Mouse (Mus musculus): ENCODE measurements around the gene Fancf. TPM values are rescaled to one million over a fixed set of nuclear protein-coding genes. Genes with fewer than 3 reads are reported as not detected.

Gene Fancf
- total RNA-seq, 2 experiments from 2014 or later, result 4.1 to 4.2 TPM

GRCm38 (mm10) chr7:51851890-51852507 lies 10.1 kb downstream of the Fancf start:
- DNase-seq (ENCODE audit: low spot score in 2 of 2), result no peak

DNA sequence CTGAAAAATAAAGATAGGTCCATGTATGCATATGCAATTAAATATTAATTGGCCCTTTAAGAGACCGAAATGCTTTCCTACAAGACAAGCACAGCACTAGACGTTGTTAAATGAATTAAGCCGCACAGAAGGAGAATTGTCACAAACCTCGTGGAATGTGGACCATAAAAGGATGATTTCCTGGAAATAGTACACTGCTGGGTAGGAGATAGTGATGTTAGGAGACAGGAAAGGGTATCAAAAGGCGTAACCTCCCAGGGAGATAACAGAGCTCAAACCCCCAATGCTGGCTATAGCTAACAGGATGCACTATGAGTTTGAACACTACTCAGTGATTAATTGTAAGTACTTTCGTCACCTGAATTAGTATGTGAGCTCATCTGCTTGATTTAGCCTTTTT lies 11.2 kb downstream of the Fancf start:
- DNase-seq (ENCODE audit: low spot score in 2 of 2), result no peak

DNA sequence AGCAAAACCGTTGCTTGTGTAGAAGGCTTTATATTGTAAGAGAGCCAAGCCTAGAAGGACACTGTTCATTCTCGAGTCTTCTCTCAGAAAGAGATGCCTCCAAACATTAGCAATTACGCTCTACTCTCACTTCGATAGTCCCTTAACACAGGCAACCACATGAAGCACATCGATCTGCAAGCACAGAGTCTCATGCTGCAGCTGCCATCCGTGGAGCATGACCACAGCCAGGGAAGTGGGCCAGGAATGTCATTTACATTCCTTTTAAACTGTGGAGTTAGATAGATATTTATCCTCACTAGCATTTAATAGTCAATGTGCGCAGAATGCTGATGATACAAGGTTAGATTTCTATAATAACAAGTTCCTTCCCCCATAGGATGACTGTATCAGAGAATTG lies 21.6 kb downstream of the Fancf start:
- DNase-seq (ENCODE audit: low spot score in 2 of 2), result no peak

GRCm38 (mm10) chr7:51831917-51832316 lies 30.1 kb downstream of the Fancf start:
- DNase-seq (ENCODE audit: low spot score in 2 of 2), result peak in 1 of 2 experiments; percentile 33

- no peak for DNase-seq (ENCODE audit: low spot score in 2 of 2)
These were observed 38.3 kb downstream of the Fancf start for GRCm38 (mm10) chr7:51823562-51824338.

GRCm38 (mm10) chr7:51821467-51821866 lies 40.6 kb downstream of the Fancf start:
- DNase-seq (ENCODE audit: low spot score in 2 of 2), result no peak

DNA sequence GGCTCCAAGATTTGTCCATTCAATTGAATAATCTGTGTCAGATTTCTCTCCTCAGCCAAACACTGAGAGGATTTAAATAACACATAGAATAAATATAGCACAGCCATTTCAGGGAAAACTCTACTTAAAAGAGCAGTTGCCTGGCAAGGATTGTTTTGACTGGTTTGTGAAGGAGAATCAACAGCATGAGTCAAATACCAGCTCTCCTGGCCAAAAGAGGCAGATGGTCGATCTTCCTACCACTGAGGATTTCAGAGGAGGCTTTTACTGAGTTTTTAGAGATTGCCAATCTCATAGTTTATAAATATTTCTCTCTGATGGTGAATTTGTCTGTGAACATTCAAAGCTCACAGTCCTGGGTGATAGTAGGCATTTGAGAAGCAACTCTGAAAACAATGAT lies 42.2 kb downstream of the Fancf start:
- DNase-seq (ENCODE audit: low spot score in 2 of 2), result peak in 1 of 2 experiments; percentile 76

DNA sequence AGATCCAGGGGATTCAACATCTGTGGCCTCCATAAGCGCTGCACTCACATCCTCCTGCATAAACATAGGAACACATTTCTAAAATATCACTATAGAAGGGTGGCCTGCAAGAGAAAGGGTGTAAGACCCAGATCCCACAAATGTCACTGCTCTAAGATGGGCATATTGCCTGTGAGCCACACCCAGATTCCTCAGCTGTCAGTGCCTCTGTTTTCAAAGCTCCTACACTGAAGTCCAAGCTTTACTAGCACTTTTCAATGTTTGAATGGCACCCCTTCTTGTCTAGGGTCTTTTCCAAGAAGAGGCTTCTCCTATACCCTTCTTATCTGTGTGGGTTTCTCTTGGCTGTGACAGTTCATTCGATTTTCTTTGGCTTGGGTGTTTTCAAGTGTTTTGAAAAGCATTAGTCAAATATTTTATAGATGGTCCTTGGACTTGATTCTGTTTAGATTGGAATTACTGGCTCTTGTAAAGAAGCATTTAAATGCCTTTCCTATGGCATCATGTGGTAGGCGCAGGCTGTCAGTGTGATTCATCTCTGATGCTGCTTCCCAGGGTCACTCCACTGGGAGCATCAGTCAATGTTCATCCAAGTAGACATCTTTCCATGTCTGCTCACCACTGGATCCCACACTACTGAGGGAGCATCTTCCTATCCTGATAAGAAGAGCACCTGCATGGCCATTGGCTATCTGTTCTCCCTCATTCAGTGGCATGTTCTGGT lies 43.7 kb downstream of the Fancf start:
- DNase-seq (ENCODE audit: low spot score in 2 of 2), result no peak

GRCm38 (mm10) chr7:51816283-51816839 lies 45.7 kb downstream of the Fancf start:
- no peak for DNase-seq (ENCODE audit: low spot score in 2 of 2)

GRCm38 (mm10) chr7:51815473-51816282 lies 46.4 kb downstream of the Fancf start:
- peak in 1 of 2 experiments; percentile 65 for DNase-seq (ENCODE audit: low spot score in 2 of 2)

Other genes starting within 250 kb of the Fancf start
- gene Slc17a6, start 240.3 kb downstream of the Fancf start, total RNA-seq (2021), result 10 to 100 TPM; 21.3 to 31.2 TPM
- 10 to 100 TPM; 12.7 to 13.8 TPM for gene Gas2, start 252 bp downstream of the Fancf start, total RNA-seq (2021)
- 10 to 100 TPM; 28.2 to 29.2 TPM for gene Svip, start 143.8 kb upstream of the Fancf start, total RNA-seq (2021)
- not detected for gene 1700015G11Rik, start 153.5 kb upstream of the Fancf start, total RNA-seq (2021)